Mouse (Mus musculus) heart, embryonic 14.5 days (tissue): ENCODE measurements around the gene 2900026A02Rik. TPM values are rescaled to one million over a fixed set of nuclear protein-coding genes. Genes with fewer than 3 reads are reported as not detected.

Experiments used
- ATAC-seq: fragments of 200-750 bp; cut with Nextera tagmentation; 2 replicates; pipeline ENCODE4 v1.8.0; 2017; ENCODE audit warnings: low read depth, moderate TSS enrichment; ENCODE audit not compliant: insufficient number of reproducible peaks, insufficient read depth, low FRiP score
- H3K27ac ChIP-seq, 2 experiments: fragments of 200-500 bp in 1 of 2; fragments of 300-500 bp in 1 of 2; sonication (generic) in 1 of 2; replicated peaks in 1 of 2; 2 replicates each; pipeline ENCODE4 v1.5.1; 2012 to 2014; ENCODE audit warnings: low read depth in 2 of 2, low read length in 2 of 2, control low read depth in 1 of 2, mild to moderate bottlenecking in 1 of 2, mixed read lengths in 1 of 2; ENCODE audit not compliant: control insufficient read depth in 1 of 2, insufficient read depth in 1 of 2
- H3K27me3 ChIP-seq: fragments of 300-500 bp; sonication (generic); 2 replicates; pipeline ENCODE4 v1.6.1; 2014; ENCODE audit warnings: mild to moderate bottlenecking, low read length, control low read depth; ENCODE audit not compliant: control insufficient read depth, insufficient read depth
- H3K36me3 ChIP-seq: fragments of 300-500 bp; sonication (generic); 2 replicates; pipeline ENCODE4 v1.6.1; 2014; ENCODE audit warnings: mild to moderate bottlenecking, control low read depth, low read length, mixed read lengths; ENCODE audit not compliant: control insufficient read depth, insufficient read depth
- H3K4me1 ChIP-seq, 2 experiments: fragments of 200-500 bp in 1 of 2; fragments of 300-500 bp in 1 of 2; sonication (generic) in 1 of 2; 2 replicates each; pipeline ENCODE4 v1.6.1; 2012 to 2014; ENCODE audit warnings: low read length in 2 of 2, control low read depth in 1 of 2, mixed read lengths in 1 of 2; ENCODE audit not compliant: control insufficient read depth in 2 of 2, insufficient read depth in 2 of 2
- H3K4me2 ChIP-seq: fragments of 300-500 bp; sonication (generic); 2 replicates; pipeline ENCODE4 v1.6.1; 2014; ENCODE audit warnings: mild to moderate bottlenecking, low read length
- H3K4me3 ChIP-seq, 2 experiments: fragments of 200-500 bp in 1 of 2; fragments of 300-500 bp in 1 of 2; sonication (generic) in 1 of 2; 2 replicates each; pipeline ENCODE4 v1.5.1; 2012 to 2014; ENCODE audit warnings: low read length in 2 of 2, mild to moderate bottlenecking in 2 of 2, control low read depth in 1 of 2, low read depth in 1 of 2, moderate library complexity in 1 of 2; ENCODE audit not compliant: control insufficient read depth in 1 of 2, insufficient read depth in 1 of 2
- H3K9ac ChIP-seq: fragments of 300-500 bp; sonication (generic); 2 replicates; pipeline ENCODE4 v1.6.1; 2014; ENCODE audit warnings: mild to moderate bottlenecking, low read length
- H3K9me3 ChIP-seq: fragments of 300-500 bp; sonication (generic); 2 replicates; pipeline ENCODE4 v1.6.1; 2016; ENCODE audit warnings: low read length, control low read depth; ENCODE audit not compliant: control insufficient read depth
- WGBS: fragments of 180-500 bp; shearing (Covaris S2); extraction: QIAGEN DNeasy Blood & Tissue Kit; methylation state at CpG from one replicate; pipeline ENCODE4 v1.1.7; 2014; 5-methylcytosine and 5-hydroxymethylcytosine counted together
- polyA plus RNA-seq: library from polyadenylated mRNA; unstranded; fragments of >200 nt; fragmentation: Nextera tagmentation; extraction: Ambion mirVana; gene quantifications from 2 replicates; pipeline ENCODE4 v1.2.1, GENCODE M21; 2014

2900026A02Rik gene
- polyA plus RNA-seq, 1 experiment from 2014 or later: 10.3 TPM

DNA sequence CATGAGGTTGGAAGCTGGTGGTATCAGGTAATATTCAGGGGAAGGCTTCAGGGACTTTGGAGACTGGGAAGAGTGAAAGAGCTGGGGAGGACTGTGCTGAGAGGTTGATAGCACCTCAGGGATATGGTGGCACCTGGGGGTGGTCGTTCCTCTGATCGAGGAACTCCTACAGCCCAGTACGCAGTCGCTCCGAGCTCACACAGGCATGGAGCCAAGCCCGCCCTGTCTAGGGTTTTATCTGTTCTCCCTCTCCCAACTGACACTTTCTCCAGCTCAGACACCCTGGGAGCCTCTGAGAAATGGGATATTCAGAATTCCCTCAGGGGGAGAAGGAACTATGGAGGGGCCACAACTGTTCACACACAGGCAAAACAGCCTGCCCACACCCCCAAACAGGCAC is 180.3 kb downstream of the 2900026A02Rik start:
- Histone ChIP-seq H3K4me1 (peaks cover 17 to 30% of the 10 kb centered on the region in 2 experiments), H3K27me3 (no peaks in the 10 kb centered on the region), H3K9me3 (peaks cover 3% of the 10 kb centered on the region; the same call in 1 of the 2 replicates), H3K9ac (no peak overlapping the region), H3K36me3 (no peaks in the 10 kb centered on the region), H3K27ac (peak overlapping the region; percentile 16 to 43; a peak in 1 of 4 replicates), H3K4me2 (no peak overlapping the region), H3K4me3 (no peak overlapping the region)
- no peak for ATAC-seq
- WGBS: 22% methylated on average over 6 of the region's 6 CpGs

DNA sequence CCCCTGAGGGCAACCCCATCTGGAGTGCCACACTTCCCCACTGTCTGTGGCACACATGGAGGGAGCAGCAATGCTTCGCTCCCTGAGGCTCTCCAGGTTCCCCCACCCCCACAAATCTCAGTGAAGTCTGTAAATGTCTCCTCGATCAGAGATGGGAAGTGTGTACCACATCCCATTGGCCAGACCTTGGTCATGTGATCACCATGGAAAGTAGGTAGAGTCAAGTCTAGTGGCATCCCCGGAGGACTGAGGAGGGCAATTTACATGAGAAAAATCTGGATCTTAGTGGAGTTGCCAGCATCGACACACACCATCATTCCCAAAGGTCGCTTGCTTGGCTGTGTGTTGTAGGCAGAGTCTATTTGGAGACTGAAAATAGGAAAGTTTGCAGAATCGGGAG is 182.4 kb downstream of the 2900026A02Rik start:
- Histone ChIP-seq H3K27ac (no peak overlapping the region), H3K27me3 (no peaks in the 10 kb centered on the region), H3K9me3 (peaks cover 3% of the 10 kb centered on the region; the same call in 1 of the 2 replicates), H3K36me3 (no peaks in the 10 kb centered on the region), H3K4me3 (no peak overlapping the region), H3K4me2 (no peak overlapping the region), H3K9ac (no peak overlapping the region), H3K4me1 (peaks cover 21 to 46% of the 10 kb centered on the region in 2 experiments)
- 88% methylated on average over 6 of the region's 6 CpGs for WGBS
- no peak for ATAC-seq

Other genes starting within 250 kb of the 2900026A02Rik start
- gene Grk3, start 205.4 kb downstream of the 2900026A02Rik start, polyA plus RNA-seq: 13.3 and 17.7 TPM in 2 replicates
- gene Crybb2, start 151.1 kb downstream of the 2900026A02Rik start, polyA plus RNA-seq: not detected in 2 replicates
- 0.91 and 1.1 TPM in 2 replicates for gene Crybb3, start 139.7 kb downstream of the 2900026A02Rik start, polyA plus RNA-seq
- not detected in 2 replicates for gene Tmem211, start 5.7 kb upstream of the 2900026A02Rik start, polyA plus RNA-seq
- 0.57 and 1.0 TPM in 2 replicates for gene Sgsm1, start 89.5 kb upstream of the 2900026A02Rik start, polyA plus RNA-seq
- gene Aym1, start 136.1 kb upstream of the 2900026A02Rik start, polyA plus RNA-seq: not detected in 2 replicates